Mouse (Mus musculus) activated CD4-positive, CD25-positive, alpha-beta regulatory T cell, adult 4 months (primary cell): ENCODE data around the gene Tfap4. TPM values are rescaled to one million over a fixed set of nuclear protein-coding genes. Genes with fewer than 3 reads are reported as not detected.
"Not testable (repeated sequence)": the region's sequence is repeated elsewhere in the genome, so short reads cannot be mapped to it uniquely, and the experiment has no call there.

Source experiments
- ATAC-seq: one replicate; pipeline ENCODE4 v1.8.0; 2017
- polyA plus RNA-seq, 2 experiments: library from polyadenylated mRNA; unstranded; fragments of 100-300 nt; shearing (Covaris generic); gene quantifications; one replicate each; pipeline ENCODE4 v1.2.1; 2017

The Tfap4 gene
- polyA plus RNA-seq, 2 experiments from 2014 or later, result 4.1 to 6.2 TPM

DNA sequence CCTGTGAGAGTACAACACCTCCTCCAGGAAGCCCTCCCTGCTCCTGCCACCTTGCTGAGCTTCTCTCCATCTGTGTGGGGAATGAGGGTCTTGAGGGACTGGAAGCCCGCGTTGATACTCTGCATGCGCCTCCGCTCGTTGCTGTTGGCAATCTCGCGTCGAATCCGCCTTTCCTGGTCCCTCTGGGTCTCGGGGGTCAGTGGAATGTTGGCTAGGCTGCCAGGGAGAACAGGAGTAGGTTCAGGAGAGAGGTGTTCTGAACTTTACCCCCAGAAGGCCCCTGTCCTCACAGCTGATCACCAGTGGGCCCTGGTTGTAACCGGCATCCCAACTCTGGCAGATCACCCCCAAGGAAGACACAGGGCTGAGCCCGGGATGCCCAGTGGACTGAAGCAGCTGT lies 7.8 kb downstream of the Tfap4 start:
- no peak for ATAC-seq

DNA sequence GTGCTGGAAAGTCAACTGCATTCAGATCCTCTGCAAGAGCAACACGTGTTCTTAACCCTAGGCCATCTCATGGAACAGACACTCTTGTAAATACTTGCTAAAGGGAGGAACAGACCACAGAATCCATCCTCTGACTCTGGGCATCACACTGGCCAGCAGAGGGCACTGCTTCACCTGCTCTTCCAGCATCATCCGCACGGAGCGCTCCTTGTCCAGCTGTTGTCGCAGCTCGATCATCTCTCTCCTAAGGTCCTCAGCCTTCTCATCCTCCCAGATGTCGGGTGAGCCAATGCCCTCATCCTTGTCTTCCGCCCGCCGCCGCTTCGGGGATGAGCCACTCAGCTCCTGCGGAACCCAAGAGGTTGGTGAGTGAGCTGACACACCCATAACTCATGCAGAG lies 8.6 kb downstream of the Tfap4 start:
- no peak for ATAC-seq

DNA sequence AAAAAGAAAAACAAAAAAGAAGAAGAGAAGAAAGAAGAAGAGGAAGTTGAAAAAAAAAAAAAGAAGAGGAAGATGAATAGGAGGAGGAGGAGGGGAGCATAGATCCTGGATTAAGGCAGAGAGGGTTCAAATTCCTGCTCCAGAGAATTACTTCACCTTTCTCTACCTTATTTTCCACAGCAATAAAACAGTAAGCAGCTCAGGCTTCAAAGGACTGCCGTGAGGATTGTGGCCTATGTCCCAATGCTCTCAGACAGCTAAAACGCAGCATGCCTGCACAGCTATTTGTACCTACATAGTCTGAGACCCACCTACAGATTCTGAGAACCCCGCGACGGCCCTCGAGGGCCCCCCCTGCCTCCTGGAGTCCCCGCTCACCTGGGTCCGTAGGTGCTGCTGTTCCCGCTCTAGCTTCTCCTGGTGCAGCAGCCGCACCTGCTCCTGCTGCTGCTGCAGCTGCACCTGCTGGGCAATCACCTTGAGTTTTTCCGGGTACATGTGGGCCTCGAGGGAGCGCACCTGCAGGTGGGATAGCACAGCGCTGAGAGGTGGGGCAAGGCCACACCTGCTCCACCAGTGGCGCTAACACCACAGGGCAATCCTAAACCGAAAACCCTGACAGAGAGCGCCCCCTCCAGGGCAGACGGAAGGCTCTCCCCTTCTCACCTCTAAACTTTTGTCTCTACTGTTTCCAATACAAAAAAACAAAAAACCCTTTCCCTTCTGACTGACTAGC lies 10.5 kb downstream of the Tfap4 start:
- ATAC-seq, result no peak

DNA sequence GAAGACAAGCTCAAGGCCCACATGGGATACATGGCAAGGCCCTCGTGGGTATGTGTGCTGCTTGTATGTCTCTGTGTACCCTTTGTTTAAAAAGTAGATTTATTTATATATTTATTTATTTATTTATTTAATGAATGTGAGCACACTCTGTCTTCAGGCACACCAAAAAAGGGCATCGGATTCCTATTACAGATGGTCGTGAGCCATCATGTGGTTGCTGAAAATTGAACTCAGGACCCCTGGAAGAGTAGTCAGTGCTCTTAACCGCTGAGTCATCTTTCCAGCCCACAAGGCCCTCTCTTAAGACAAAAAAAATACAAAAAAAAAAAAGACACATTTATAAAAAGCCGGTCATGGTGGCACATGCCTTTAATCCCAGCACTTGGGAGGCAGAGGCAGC lies 12.0 kb downstream of the Tfap4 start:
- no peak for ATAC-seq

DNA sequence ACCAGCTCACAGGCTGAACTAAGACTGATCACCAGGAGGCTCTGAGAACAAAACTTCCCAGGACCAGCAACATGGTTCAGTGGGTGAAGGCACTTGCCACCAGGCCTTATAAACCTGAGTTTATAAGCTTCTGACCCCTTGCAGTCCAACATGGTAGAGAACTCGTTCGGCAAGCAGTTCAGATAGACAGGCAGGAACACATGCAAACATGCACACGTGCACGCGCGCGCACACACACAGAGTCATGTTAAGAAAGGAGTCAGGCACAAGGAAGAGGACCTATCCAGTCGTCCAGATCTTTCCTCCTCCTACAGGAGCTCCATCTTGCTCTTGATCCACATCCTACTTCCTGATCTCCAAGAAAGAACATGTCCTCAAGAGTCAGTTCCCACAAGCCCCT lies 12.8 kb downstream of the Tfap4 start:
- ATAC-seq, result no peak

DNA sequence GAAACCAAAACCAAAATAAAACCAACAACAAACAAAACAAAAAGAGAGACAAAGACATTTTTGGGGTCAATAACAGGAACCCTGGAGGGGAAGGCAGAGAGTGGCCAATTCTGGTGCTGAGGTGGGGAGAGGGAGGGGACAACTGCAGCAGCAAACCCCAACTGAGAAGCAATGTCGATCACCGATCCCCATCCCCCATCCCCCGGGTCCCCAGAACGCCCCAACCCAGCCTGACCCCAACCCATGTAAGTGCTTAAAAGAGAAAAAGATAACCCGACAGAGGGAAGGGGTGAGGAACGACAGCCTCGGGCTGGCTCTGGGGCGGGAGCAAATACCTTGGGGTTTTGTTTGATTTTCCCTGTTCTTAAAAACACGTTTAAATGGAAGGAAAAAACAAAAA lies 14.8 kb downstream of the Tfap4 start:
- no peak for ATAC-seq

DNA sequence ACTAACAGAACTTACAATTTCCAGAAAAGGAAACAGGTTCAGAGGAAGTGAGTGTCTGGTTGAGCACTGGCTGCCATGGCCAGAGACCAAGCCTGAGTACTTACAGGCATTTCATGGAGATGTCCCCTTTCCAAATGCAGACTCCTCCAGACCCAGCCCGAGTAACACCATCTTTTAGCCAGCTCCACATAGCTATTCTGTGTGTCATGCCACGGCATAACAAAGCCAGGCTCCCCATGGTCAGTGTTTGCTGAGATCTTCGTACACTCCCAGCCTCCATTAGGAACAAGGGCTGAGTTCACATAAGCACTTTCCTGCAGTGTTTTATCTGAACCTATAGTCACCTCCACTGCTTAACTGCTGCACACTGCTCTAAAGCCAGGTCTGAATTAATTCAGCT lies 16.4 kb downstream of the Tfap4 start:
- ATAC-seq, result no peak

DNA sequence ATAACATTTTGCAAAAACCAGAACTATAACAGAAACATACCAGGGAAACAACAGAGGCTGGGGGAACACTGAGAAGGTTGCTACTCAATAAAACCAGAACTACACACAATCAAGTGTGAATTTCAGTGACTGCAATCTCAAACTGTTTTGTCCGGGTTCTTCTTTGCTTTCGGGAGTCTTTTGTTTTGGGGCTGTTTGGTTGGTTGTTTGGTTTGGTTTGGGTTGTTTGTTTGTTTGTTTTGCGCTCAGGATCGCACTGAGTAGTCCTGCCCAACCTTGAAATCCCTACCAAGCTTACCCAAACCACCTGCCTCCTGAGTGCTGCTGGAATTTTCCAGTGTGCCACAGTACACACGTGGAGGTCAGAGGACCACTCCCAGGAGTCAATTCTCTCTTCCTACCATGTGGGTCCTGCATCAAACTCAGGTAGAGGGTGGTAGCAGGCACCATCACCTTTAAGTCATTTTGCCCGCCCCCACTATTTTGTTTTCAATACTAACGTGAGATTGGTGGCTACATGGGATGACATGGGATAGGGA lies 17.3 kb downstream of the Tfap4 start:
- no peak for ATAC-seq

DNA sequence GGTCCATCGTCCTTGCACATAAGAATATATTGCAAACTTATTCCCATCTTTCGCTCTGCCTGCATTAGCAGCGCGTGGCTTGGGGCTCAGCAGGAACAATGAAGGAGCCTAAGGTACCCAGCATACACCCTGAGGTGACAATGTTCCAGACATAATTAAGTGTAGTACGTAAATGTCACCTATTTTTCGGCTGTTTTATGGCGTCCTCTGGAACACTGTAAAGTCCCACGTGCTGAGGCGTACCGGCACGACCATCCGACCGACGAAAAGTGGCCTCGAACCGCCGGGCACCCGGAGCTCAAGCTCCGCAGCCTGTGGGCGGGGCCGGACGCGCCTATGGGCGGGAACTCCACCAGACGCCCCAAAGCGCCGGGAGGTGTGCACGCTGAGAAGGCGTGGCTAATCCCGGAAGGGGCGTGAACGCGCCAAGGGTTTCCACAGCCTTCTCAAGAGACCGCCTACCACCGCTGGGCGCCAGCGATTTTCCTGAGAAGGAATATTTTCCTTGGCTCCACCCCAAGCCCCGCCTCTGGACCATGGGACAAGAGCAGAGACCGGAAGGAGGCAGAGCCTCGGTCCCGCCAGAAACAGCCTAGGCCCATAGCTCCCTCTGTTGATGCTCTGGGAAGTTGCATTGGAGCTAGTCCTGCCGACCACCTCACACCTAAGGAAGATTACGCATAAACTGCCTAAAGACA lies 18.0 kb downstream of the Tfap4 start, which contains the start of gene Srl:
Gene Srl, minus strand, starts transcription at position 316 of the 698 bp plus-strand sequence.
- peak; percentile 93 for ATAC-seq

DNA sequence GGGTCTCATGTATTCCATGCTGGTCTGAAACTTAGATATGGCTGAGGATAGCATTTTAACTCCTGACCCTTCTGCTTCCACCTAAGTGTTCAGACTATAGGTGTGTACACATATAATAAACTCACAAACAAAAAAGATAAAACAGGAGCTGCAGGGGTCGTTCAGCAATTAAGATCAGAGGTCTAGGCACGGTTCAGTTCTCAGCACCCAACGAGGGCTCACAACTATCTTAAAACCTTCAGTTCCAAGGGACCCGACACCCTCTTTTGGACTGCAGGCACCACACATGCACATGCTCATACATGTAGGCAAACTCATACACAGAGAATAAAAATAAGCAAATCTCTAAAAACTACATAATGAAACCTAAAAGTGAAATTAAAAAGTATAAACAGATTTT lies 18.6 kb downstream of the Tfap4 start:
- no peak for ATAC-seq

DNA sequence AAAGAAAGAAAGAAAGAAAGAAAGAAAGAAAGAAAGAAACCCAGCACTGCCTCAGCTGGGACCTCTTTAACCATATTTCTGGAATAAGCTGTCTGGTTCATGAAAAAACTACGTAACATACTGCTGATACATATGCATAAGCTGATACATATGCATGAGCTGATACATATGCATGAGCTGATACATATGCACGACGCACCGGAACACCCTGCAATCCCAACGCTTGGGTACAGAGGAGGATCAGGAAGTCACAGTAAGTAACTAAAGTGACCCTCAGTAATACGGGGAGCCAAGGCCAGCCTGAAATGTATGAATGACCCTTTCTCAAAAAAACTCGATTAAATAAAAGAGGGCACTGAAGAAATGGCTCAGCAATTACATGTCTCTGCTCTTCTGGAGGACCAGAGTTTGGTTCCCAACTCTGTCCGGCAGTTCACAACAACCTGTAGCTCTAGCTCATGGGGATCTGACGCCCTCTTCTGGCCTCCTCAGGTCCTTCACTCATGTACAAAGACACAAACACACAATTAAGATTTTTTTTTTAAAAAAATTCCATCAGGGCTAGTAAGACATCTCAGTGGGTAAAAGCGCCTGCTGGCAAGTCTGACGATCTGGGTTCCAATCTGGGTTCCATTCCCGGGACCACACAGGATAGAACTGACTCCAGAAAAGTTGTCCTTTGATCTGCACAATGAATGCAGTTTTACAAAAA lies 19.4 kb downstream of the Tfap4 start:
- no peak for ATAC-seq

DNA sequence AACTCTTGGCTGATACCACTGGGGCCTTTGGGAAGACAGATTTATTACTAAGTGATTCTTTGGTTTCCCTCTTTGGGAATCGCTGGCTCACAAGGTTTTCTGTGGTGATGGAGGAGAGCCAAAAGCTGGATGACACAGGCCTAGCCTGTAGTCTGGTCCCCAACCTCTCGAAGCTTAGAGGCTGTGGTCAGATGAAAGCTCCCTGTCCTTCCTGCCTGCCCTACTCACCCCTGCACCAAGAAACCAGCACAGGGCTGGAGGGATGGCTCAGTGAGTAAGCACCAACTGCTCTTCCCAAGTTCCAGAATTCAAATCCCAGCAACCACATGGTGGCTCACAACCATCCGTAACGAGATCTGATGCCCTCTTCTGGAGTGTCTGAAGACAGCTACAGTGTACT lies 20.1 kb downstream of the Tfap4 start:
- no peak for ATAC-seq

DNA sequence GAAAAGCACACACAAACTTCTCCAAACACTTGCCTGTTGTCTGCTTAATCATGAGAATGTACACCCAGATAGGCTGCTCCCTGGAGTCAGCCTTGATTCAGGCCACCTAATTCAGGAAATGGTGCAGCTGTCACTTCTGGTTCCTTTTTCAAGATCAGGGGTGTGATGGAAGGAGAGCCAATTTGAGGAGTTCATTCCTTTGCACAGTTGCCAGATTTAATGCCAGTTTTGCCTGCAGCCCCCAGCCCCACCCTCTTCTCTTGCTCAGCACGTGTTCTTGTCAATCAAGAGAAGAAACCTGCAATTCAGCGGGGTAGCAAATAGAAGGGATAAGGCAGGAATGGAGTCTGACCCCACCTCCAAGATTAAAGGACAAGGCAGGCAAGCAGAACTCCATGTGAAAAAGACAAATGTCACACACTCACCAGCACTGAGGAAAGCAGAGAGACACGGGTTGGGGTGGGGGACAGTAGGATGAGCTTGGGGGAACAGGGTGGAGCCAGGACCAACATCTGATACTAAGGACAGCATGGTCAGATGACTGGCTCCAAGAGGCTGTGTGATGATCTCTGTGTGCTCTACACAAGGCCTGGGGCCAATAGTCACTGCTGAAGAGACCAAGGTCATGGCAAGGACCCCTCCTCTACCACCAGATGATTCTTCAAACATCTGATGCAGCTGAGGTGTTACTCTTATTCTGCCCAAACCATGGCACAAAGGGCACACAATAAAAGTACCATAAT lies 21.9 kb downstream of the Tfap4 start:
- no peak for ATAC-seq

DNA sequence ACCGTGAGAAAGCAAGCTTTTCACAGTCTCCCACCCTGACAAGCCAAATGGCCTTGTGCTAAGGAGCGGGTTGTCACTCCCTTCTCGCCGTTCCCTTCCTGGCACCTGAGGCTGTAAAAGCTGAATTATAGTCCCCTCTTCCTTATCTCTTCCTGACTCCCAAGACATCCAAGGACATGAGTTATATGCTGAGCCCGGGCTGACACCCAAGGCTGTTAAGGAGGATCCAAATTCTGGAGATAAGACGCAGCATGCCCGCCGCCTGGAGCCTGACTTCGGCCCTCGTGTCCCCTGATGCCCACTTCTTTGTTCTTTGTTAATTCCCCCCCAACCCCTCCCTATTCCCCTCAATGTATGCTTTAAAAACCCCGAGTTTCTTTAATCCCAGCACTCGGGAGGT lies 32.3 kb downstream of the Tfap4 start:
- ATAC-seq, result not testable (repeated sequence)

DNA sequence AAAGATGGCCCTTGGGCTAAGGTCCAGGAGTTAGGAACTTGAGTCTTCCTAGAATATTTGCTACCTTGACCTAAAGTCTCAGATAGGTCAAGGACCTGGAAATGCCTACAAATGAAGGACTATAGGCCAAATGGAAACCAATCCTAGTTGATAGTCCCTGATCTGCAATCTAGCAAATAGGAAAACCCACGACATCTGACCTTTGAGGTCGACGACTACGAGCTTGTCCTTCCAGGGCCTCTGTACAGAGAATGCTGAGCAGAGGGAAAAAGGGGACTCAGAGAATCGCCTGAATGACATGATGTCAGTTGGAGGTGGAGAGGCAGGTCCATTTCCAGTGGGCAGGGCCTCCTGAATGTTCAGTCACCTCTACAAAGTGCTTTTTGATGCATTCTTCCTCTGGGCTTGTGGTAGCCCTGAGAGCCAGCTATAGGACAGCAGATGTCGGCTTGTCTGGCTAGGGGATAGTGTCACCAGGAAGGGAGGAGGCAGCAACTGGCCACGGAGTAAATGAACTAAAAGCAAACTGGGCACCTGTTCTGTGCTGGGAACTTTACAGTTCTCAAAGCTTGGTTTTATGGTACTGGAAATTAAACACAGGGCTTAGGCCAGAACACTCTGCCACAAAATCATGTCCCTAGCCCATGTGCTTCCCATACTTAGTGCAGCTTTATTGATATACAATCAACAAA lies 36.2 kb downstream of the Tfap4 start:
- ATAC-seq, result no peak

DNA sequence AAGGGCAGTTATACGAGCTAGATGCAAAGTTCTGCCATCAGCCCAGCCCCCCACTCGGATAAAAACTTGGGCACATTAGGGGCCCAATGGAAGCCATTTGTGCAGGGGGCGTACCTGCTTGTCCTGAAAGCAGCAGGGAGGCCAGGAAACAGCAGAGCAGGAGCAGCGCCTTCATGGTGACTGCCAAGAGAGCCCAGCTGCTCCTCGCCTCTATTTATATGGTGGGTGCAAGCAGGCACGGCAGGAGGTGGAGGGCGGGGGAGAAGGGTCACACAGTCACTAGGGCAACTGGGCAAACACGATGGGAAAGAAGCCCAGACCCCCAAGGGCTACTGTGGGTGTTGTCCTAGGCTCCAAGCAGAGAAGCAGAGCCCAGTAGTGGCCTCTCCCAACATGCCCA lies 36.8 kb downstream of the Tfap4 start:
- ATAC-seq, result no peak

DNA sequence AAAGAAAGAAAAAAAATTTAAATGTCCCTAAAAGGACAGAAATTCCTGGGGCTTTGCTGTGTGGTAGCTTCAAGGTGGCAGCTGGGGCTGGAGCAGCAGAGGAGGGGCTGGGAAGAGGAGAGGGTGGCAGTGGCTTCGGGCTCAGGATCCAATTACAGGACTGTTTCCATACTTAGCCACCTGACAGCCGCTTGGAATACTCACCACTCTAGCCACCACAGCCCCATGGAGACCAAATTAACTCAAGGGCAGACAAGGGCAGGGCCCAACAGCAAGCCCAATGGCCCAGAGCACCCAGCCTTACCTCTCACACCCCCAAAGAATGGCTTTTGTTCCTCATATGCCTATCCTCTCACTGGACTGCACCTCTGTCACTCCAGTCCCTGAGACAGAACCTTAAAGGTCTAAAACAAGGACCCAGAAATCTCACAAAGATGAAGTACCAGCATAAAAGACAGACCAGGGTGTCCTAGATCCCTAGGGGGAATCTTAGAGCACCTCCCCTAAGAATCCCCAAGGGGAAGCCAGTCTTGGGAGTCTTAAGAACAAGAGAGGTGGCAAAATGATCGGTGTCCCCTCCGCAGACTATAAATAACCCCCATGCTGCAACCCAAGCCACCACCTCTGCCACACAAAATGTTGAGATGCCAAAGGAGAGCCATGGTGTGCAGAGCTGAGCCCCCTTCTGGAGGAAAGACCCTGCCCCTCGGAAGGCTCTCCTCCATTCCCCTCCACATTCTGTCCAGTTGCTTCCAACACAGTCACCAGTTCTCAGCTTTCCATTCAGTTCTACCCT lies 37.7 kb downstream of the Tfap4 start:
- ATAC-seq, result no peak

DNA sequence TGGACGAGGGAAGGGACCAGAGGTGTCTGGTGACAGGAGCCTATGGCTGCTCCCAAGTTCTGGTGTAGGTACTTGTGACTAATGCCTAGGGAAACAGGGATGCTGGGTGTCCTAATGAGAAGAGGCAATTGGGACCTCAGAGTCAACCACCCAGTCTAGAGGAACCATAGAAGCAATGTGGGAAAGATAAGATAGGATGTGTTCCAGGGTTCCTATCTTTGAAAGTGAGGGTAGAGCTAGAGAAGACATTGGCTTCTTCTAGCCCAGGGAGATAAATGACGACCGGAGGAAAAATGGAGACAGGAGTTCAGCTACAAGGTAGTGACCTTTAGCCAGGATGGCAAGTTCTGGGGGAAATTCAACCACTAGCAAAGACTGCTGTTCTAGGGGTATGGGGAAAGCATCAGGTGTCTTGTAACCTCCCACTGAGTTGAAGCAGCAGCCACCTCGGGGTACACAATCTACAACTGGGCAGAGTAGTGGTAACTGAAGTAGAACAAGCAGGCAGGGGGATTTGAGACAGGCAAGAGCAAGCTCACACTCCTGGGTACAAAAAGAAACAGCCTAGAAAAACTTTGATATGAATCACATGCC lies 38.5 kb downstream of the Tfap4 start:
- ATAC-seq, result no peak

DNA sequence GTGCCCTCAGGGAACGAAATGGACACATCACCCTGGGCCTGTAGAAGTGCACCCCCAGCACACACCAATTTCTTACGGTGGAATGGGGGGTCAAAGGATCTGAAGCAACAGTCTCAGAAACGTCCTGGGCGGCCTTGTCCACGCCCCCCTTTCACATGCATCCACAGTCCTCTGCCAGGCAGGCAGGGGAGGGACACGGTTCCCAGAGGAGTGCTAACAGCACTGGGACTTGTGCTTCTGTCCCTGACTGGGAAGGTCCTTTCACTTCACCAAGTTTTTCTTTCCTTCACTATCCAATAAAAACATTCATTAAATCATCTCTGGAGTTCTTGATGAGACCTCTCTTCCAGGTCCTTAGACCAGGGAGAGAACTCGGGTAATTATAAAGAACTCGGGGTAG lies 39.0 kb downstream of the Tfap4 start:
- ATAC-seq, result no peak

DNA sequence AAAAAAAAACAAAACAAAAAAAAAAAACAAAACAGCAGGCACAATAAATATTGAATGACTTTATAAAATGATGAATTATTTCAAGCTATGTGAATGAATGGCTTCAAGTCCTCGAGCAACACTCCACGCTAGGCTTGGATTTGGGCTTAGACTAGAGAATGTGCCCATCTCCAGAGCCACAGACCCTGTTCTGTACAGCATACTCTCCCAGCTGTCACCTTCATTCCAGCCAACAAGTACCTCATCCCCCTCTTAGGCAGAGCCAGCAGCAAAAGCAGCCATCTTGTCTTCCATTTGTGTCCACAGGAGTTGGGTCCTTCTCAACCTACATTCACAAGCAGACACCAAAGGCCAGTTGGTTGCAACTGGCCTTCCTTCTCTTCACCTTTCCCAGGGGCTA lies 39.8 kb downstream of the Tfap4 start:
- ATAC-seq, result no peak

DNA sequence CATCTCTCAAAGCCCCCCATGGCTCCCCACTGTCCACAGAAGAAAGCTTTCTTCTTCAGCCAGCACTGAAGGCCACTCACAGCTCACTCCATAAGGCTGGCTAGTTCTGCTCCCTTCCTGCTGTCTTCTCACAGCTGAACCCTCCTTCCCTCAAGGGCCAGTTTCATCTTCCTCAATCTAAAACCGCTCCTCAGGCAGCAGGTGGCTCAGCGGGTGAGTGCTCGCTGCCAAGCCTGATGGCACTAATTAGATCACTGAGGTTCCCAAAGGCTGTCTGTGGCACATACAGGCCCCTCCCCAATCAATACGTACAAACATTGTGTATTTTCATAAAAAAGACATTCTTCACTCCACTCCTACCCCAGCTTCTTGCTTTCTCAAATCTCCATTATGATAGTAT lies 40.5 kb downstream of the Tfap4 start:
- no peak for ATAC-seq
